In the genomic region with DNA sequence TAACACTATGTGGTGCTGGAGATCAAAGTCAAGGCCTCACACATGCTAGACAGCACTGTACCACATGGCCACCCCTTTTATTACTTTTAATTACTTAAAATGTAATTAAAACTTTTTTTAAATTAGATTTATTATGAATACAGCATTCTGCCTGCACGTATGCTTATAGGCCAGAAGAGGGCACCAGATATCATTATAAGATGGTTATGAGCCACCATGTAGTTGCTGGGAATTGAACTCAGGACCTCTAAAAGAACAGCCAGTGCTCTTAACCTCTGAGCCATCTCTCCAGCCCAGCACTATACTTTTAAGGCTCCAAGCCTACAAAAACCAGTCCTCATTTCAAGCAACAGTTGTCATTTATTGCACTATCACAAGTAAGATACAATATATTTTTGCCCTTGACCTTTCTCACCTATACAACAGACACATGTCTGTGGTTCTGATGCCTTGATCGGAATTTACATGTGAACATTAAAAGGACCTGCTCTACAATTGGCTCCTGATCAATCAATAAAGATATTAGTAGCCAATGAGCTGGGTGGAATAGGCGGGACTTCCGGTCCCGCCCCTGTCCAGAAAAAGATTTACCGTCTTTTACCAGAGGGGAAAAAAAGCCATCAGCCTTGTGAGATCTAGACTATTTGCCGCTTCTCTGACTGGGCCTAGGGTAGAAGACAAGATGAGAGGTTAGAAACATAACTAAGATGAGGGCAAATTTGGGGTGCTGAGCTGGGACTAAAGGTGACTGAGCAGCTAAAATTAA, we compare ENCODE assay signal across 10 mouse cellular contexts. TPM values are rescaled to one million over a fixed set of nuclear protein-coding genes. Genes with fewer than 3 reads are reported as not detected.
DNase-seq lines count a peak whose midpoint lies in the region; ATAC-seq and TF ChIP-seq lines count a peak whose summit lies in the region.
"Had no signal": no experiment of that assay in that cellular context is flagged by ENCODE, and none has a peak within 500 bp of the region (broad histone marks: within the 10 kb centered on the region; RNA-seq: fewer than 3 reads in every experiment).

No protein-coding gene starts in this region.

- 18% methylated on average over 7 of the region's 7 CpGs for WGBS in heart, embryonic 11.5 days (ENCODE audit: insufficient replicate concordance)
- 27% methylated on average over 7 of the region's 7 CpGs for WGBS in forebrain, embryonic 13.5 days

- no peaks in the 10 kb centered on the region; the same call in 1 of the 2 replicates for H3K4me1 ChIP-seq in heart, embryonic 11.5 days (ENCODE audit: control insufficient read depth, insufficient read depth, low read length)
- H3K4me1 ChIP-seq in ES-Bruce4 (ENCODE audit: control insufficient read depth, insufficient read depth, low read length): no peaks in the 10 kb centered on the region
- H3K4me1 ChIP-seq in forebrain, embryonic 13.5 days: no peaks in the 10 kb centered on the region

- ATAC-seq in heart, embryonic 11.5 days (replicated peaks; ENCODE audit: insufficient number of reproducible peaks, low FRiP score, low TSS enrichment): no peak
- ATAC-seq in forebrain, embryonic 13.5 days: no peak
- no peak for ATAC-seq in megakaryocyte-erythroid progenitor cell, adult 5-6 weeks (replicated peaks; ENCODE audit: low FRiP score, low TSS enrichment, poor library complexity, severe bottlenecking)

- TF ChIP-seq POLR2A in ES-Bruce4 (IDR thresholded peaks at IDR 0.05; ENCODE audit: insufficient read depth, low read length): no peak

- H3K4me2 ChIP-seq in heart, embryonic 11.5 days: peak overlapping the region; percentile 16; the same call in 1 of the 2 replicates
- H3K4me2 ChIP-seq in forebrain, embryonic 13.5 days: peak overlapping the region; percentile 42
- H3K4me2 ChIP-seq: liver, embryonic 15.5 days had no signal

- no peaks in the 10 kb centered on the region for H3K36me3 ChIP-seq in heart, embryonic 11.5 days (ENCODE audit: control insufficient read depth, insufficient read depth, low read length)
- no peaks in the 10 kb centered on the region for H3K36me3 ChIP-seq in ES-Bruce4 (ENCODE audit: control insufficient read depth, insufficient read depth, low read length, poor library complexity, severe bottlenecking)
- H3K36me3 ChIP-seq in forebrain, embryonic 13.5 days (ENCODE audit: poor library complexity, severe bottlenecking): no peaks in the 10 kb centered on the region
- H3K36me3 ChIP-seq: liver, embryonic 15.5 days had no signal

- H3K9ac ChIP-seq in heart, embryonic 11.5 days (ENCODE audit: low read depth, low read length): no peak overlapping the region
- H3K9ac ChIP-seq in ES-Bruce4 (ENCODE audit: low read depth, poor library complexity, severe bottlenecking): peak overlapping the region; percentile 82
- H3K9ac ChIP-seq in forebrain, embryonic 13.5 days: no peak overlapping the region
- H3K9ac ChIP-seq: liver, embryonic 15.5 days had no signal

- no peak for TF ChIP-seq CTCF in ES-Bruce4 (IDR thresholded peaks at IDR 0.05; ENCODE audit: low read depth, low read length)

- H3K27me3 ChIP-seq in heart, embryonic 11.5 days (ENCODE audit: control insufficient read depth, insufficient read depth, low read length): no peaks in the 10 kb centered on the region
- no peaks in the 10 kb centered on the region for H3K27me3 ChIP-seq in ES-Bruce4 (ENCODE audit: control insufficient read depth, insufficient read depth, low read length, poor library complexity, severe bottlenecking)
- no peaks in the 10 kb centered on the region for H3K27me3 ChIP-seq in forebrain, embryonic 13.5 days

- TF ChIP-seq EP300 in ES-Bruce4 (IDR thresholded peaks at IDR 0.05; ENCODE audit: insufficient read depth, low read depth, low read length): no peak

- no peak overlapping the region for H3K27ac ChIP-seq in heart, embryonic 11.5 days (ENCODE audit: low read depth, low read length)
- H3K27ac ChIP-seq in ES-Bruce4 (ENCODE audit: insufficient read depth, low read length): peak overlapping the region; percentile 91
- H3K27ac ChIP-seq in forebrain, embryonic 13.5 days: no peak overlapping the region
- H3K27ac ChIP-seq: liver, embryonic 15.5 days had no signal

- no peaks in the 10 kb centered on the region for H3K9me3 ChIP-seq in heart, embryonic 11.5 days (replicated peaks; ENCODE audit: control insufficient read depth, low read length)
- H3K9me3 ChIP-seq in ES-Bruce4 (replicated peaks; ENCODE audit: control insufficient read depth, insufficient read depth, low read length, poor library complexity, severe bottlenecking): no peaks in the 10 kb centered on the region
- no peaks in the 10 kb centered on the region for H3K9me3 ChIP-seq in forebrain, embryonic 13.5 days (replicated peaks)
- H3K9me3 ChIP-seq: liver, embryonic 15.5 days had no signal

- no peak overlapping the region for H3K4me3 ChIP-seq in heart, embryonic 11.5 days (ENCODE audit: low read depth, low read length)
- H3K4me3 ChIP-seq in ES-Bruce4 (ENCODE audit: low read depth, low read length): peak overlapping the region; percentile 72
- peak overlapping the region; percentile 18 for H3K4me3 ChIP-seq in forebrain, embryonic 13.5 days
- H3K4me3 ChIP-seq: liver, embryonic 15.5 days had no signal

- DNase-seq in heart, postnatal 4 days: no peak
- DNase-seq in mesoderm, embryonic 11.5 days (ENCODE audit: low read depth, low spot score): peak; percentile 59
- DNase-seq in right cerebral cortex, adult 2 months (ENCODE audit: low spot score in 2 of 2): no peak
- DNase-seq in testis, postnatal 14 days (ENCODE audit: low spot score): no peak
- DNase-seq: cerebellum, adult 9-10 months had no signal

RNA-seq across cellular contexts. Expression of a gene that starts 4.6 kb away (rescaled TPM):
- 76.3 and 90.9 TPM in 2 replicates for polyA plus RNA-seq in heart, embryonic 11.5 days (2014; fragmentation: Nextera tagmentation; extraction: Ambion mirVana)
- total RNA-seq in heart, postnatal 4 days (2021): 10 to 100 TPM; 36.4 to 41.3 TPM
- polyA plus RNA-seq in ES-Bruce4 (2011; ENCODE audit: insufficient read depth, insufficient read length, low read depth, missing spikeins): 68.5 and 77.7 TPM in 2 replicates
- polyA plus RNA-seq in forebrain, embryonic 13.5 days (2015; fragmentation: Nextera tagmentation; extraction: Ambion mirVana): 50.3 and 54.7 TPM in 2 replicates
- total RNA-seq in megakaryocyte-erythroid progenitor cell, adult 5-6 weeks (2014; fragmentation: Nextera tagmentation): 62.4 and 67.1 TPM in 2 replicates
- total RNA-seq in megakaryocyte-erythroid progenitor cell, adult 5-6 weeks (2017): 53.6 and 60.1 TPM in 2 replicates

RNA-seq across cellular contexts. Expression of a gene that starts 5.5 kb away (rescaled TPM):
- 37.6 and 41.1 TPM in 2 replicates for polyA plus RNA-seq in heart, embryonic 11.5 days (2014; fragmentation: Nextera tagmentation; extraction: Ambion mirVana)
- 10 to 100 TPM; 12.8 to 14.1 TPM for total RNA-seq in heart, postnatal 4 days (2021)
- polyA plus RNA-seq in ES-Bruce4 (2011; ENCODE audit: insufficient read depth, insufficient read length, low read depth, missing spikeins): 39.5 and 52.2 TPM in 2 replicates
- polyA plus RNA-seq in forebrain, embryonic 13.5 days (2015; fragmentation: Nextera tagmentation; extraction: Ambion mirVana): 40.8 and 45.4 TPM in 2 replicates
- 31.6 and 38.6 TPM in 2 replicates for total RNA-seq in megakaryocyte-erythroid progenitor cell, adult 5-6 weeks (2014; fragmentation: Nextera tagmentation)
- 37.3 and 55.3 TPM in 2 replicates for total RNA-seq in megakaryocyte-erythroid progenitor cell, adult 5-6 weeks (2017)
